Mouse (Mus musculus) megakaryocyte, embryonic 14.5 days (primary cell): ENCODE results near the gene Rps13.

Experiments used
- FLI1 ChIP-seq: IDR thresholded peaks from 2 replicates; pipeline ENCODE4 v1.6.1; 2012; ENCODE audit warnings: low read length, inconsistent platforms, mixed read lengths
- GATA1 ChIP-seq: IDR thresholded peaks from 3 replicates; pipeline ENCODE4 v1.6.1; 2012; ENCODE audit warnings: mixed read lengths, low read length, inconsistent platforms, borderline replicate concordance

GRCm38 (mm10) chr7:116334669-116335038, 659 bp upstream of the Rps13 start:
- TF ChIP-seq GATA1 (no peak), FLI1 (no peak)
